Comparison of ENCODE assay signal across 35 mouse cellular contexts in the genomic region with DNA sequence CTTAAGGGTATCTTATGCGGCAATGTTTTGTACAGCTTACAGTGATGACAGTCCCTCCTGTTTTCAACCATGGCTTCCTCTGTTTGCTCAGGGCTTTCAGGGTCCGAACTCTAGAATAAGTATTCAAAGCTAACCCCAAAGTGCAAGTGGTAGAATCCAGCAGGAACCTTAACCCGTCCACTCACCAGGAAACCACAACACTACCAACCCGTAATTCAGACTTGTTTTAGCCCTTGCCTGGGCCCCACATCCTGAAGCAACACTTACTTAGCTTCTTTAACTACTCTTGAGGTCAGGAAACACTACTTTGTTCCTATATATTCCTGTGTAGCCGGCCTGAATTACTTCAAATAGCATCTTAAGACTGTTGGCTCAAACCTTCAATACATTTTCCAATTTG. TPM values are rescaled to one million over a fixed set of nuclear protein-coding genes. Genes with fewer than 3 reads are reported as not detected.
A peak's percentile ranks its signal among the peaks of the same experiment; 100 is the strongest.
DNase-seq lines count a peak whose midpoint lies in the region; ATAC-seq and TF ChIP-seq lines count a peak whose summit lies in the region.
"Had no signal": no experiment of that assay in that cellular context is flagged by ENCODE, and none has a peak within 500 bp of the region (broad histone marks: within the 10 kb centered on the region; RNA-seq: fewer than 3 reads in every experiment).

No protein-coding gene starts in this region.

- peak; percentile 77 for DNase-seq in 416B (ENCODE audit: low read depth)
- DNase-seq in liver, embryonic 14.5 days (ENCODE audit: low read depth in 3 of 3, low spot score in 3 of 3), result no peak
- no peak for DNase-seq in liver, postnatal 0 days
- DNase-seq in urinary bladder, postnatal 36 days (ENCODE audit: low spot score in 2 of 2), result no peak
- no peak for DNase-seq in left cerebral cortex, postnatal 14 days (ENCODE audit: low spot score in 2 of 2)
- DNase-seq: adrenal gland, postnatal 10 days; adrenal gland, postnatal 36 days; B cell, adult 2 months; cerebellum, adult 2 months; cerebellum, adult 9-11 months; cerebellum, postnatal 25 days; embryo, embryonic 11 days; gastrocnemius, postnatal 10 days; gastrocnemius, postnatal 36 days; heart, adult 2 months; heart, postnatal 14 days; heart, postnatal 4 days had no signal

- TF ChIP-seq EP300 in liver, embryonic 14.5 days (IDR thresholded peaks at IDR 0.05; ENCODE audit: low read depth), result no peak
- TF ChIP-seq EP300 in liver, postnatal 0 days (IDR thresholded peaks at IDR 0.05; ENCODE audit: low read depth), result no peak

- no peak for TF ChIP-seq CTCF in liver, embryonic 14.5 days (IDR thresholded peaks at IDR 0.05; ENCODE audit: low read depth)
- no peak for TF ChIP-seq CTCF in liver, postnatal 0 days (IDR thresholded peaks at IDR 0.05; ENCODE audit: low read depth)

- peak overlapping the region; percentile 7 for H3K4me3 ChIP-seq in erythroblast, embryonic 14.5 days (replicated peaks)
- no peak overlapping the region for H3K4me3 ChIP-seq in liver, embryonic 14.5 days (ENCODE audit: insufficient read depth in 1 of 2, low read depth in 2 of 2, low read length in 2 of 2)
- no peak overlapping the region for H3K4me3 ChIP-seq in liver, postnatal 0 days (ENCODE audit: low read depth, low read length)
- H3K4me3 ChIP-seq: embryonic facial prominence, embryonic 10.5 days; embryonic facial prominence, embryonic 13.5 days; forebrain, embryonic 12.5 days; forebrain, embryonic 15.5 days; heart, adult 2 months; heart, embryonic 10.5 days; heart, embryonic 13.5 days; hindbrain, embryonic 12.5 days; hindbrain, embryonic 15.5 days had no signal

- ATAC-seq in erythroblast, adult 5-6 weeks (replicated peaks; ENCODE audit: low FRiP score, poor library complexity, severe bottlenecking), result no peak
- no peak for ATAC-seq in liver, embryonic 14.5 days (ENCODE audit: insufficient read depth)
- ATAC-seq in liver, postnatal 0 days, result no peak
- ATAC-seq: forebrain, embryonic 15.5 days; Patski had no signal

- H3K27ac ChIP-seq in liver, embryonic 14.5 days, result peak overlapping the region; percentile 45
- H3K27ac ChIP-seq in liver, postnatal 0 days (ENCODE audit: low read depth), result no peak overlapping the region
- H3K27ac ChIP-seq: embryonic facial prominence, embryonic 10.5 days; embryonic facial prominence, embryonic 13.5 days; forebrain, embryonic 12.5 days; forebrain, embryonic 15.5 days; heart, adult 2 months; heart, embryonic 10.5 days; heart, embryonic 13.5 days; hindbrain, embryonic 12.5 days; hindbrain, embryonic 15.5 days had no signal

- 27% methylated on average over 5 of the region's 5 CpGs for WGBS in liver, embryonic 14.5 days (ENCODE audit: insufficient replicate concordance)
- 45% methylated on average over 5 of the region's 5 CpGs for WGBS in liver, postnatal 0 days (ENCODE audit: insufficient replicate concordance)

- H3K4me2 ChIP-seq in liver, embryonic 14.5 days (ENCODE audit: low read depth), result peak overlapping the region; percentile 36
- 0 out of 2 replicates have a peak overlapping the region, but pooled peaks have one; percentile 6 for H3K4me2 ChIP-seq in liver, postnatal 0 days (ENCODE audit: low read depth, low read length)
- H3K4me2 ChIP-seq: embryonic facial prominence, embryonic 13.5 days; forebrain, embryonic 12.5 days; forebrain, embryonic 15.5 days; heart, embryonic 13.5 days; hindbrain, embryonic 12.5 days; hindbrain, embryonic 15.5 days had no signal

- H3K27me3 ChIP-seq in erythroblast, embryonic 14.5 days (ENCODE audit: control insufficient read depth), result no peaks in the 10 kb centered on the region
- H3K27me3 ChIP-seq in liver, embryonic 14.5 days (ENCODE audit: control insufficient read depth, insufficient read depth, low read length), result no peaks in the 10 kb centered on the region
- no peaks in the 10 kb centered on the region for H3K27me3 ChIP-seq in liver, postnatal 0 days (ENCODE audit: insufficient read depth, low read length)
- H3K27me3 ChIP-seq: CH12.LX; embryonic facial prominence, embryonic 13.5 days; forebrain, embryonic 12.5 days; forebrain, embryonic 15.5 days; heart, embryonic 13.5 days; hindbrain, embryonic 12.5 days; hindbrain, embryonic 15.5 days had no signal

- intact Hi-C loops in left cerebral cortex, postnatal 14 days (cut with DNase I), result no loop called here

- H3K9ac ChIP-seq in liver, embryonic 14.5 days (replicated peaks), result 0 out of 2 replicates have a peak overlapping the region, but pooled peaks have one; percentile 3
- no peak overlapping the region for H3K9ac ChIP-seq in liver, postnatal 0 days (replicated peaks)
- H3K9ac ChIP-seq: embryonic facial prominence, embryonic 13.5 days; forebrain, embryonic 12.5 days; forebrain, embryonic 15.5 days; heart, embryonic 13.5 days; hindbrain, embryonic 12.5 days; hindbrain, embryonic 15.5 days had no signal

- peaks cover 54% of the 10 kb centered on the region for H3K36me3 ChIP-seq in erythroblast, embryonic 14.5 days (ENCODE audit: control insufficient read depth)
- H3K36me3 ChIP-seq in liver, embryonic 14.5 days (replicated peaks; ENCODE audit: control insufficient read depth, insufficient read depth, low read depth), result no peaks in the 10 kb centered on the region
- no peaks in the 10 kb centered on the region for H3K36me3 ChIP-seq in liver, postnatal 0 days (replicated peaks; ENCODE audit: insufficient read depth, low read length)
- H3K36me3 ChIP-seq: embryonic facial prominence, embryonic 10.5 days; embryonic facial prominence, embryonic 13.5 days; forebrain, embryonic 12.5 days; forebrain, embryonic 15.5 days; heart, embryonic 10.5 days; heart, embryonic 13.5 days; hindbrain, embryonic 12.5 days; hindbrain, embryonic 15.5 days had no signal

- no peaks in the 10 kb centered on the region for H3K9me3 ChIP-seq in erythroblast, embryonic 14.5 days (ENCODE audit: control insufficient read depth, low read length)
- no peaks in the 10 kb centered on the region for H3K9me3 ChIP-seq in liver, embryonic 14.5 days (ENCODE audit: control insufficient read depth, low read length)
- no peaks in the 10 kb centered on the region for H3K9me3 ChIP-seq in liver, postnatal 0 days (ENCODE audit: low read length)
- H3K9me3 ChIP-seq: embryonic facial prominence, embryonic 10.5 days; embryonic facial prominence, embryonic 13.5 days; forebrain, embryonic 12.5 days; forebrain, embryonic 15.5 days; G1E; heart, embryonic 10.5 days; heart, embryonic 13.5 days; hindbrain, embryonic 12.5 days; hindbrain, embryonic 15.5 days had no signal

- H3K4me1 ChIP-seq in erythroblast, embryonic 14.5 days (ENCODE audit: control insufficient read depth), result peaks cover 50% of the 10 kb centered on the region
- peaks cover 12 to 19% of the 10 kb centered on the region in 2 experiments for H3K4me1 ChIP-seq in liver, embryonic 14.5 days (replicated peaks; ENCODE audit: control insufficient read depth in 2 of 2, insufficient read depth in 2 of 2, low read length in 1 of 2)
- H3K4me1 ChIP-seq in liver, postnatal 0 days (ENCODE audit: insufficient read depth), result no peaks in the 10 kb centered on the region
- H3K4me1 ChIP-seq: embryonic facial prominence, embryonic 10.5 days; embryonic facial prominence, embryonic 13.5 days; forebrain, embryonic 12.5 days; forebrain, embryonic 15.5 days; heart, embryonic 10.5 days; heart, embryonic 13.5 days; hindbrain, embryonic 12.5 days; hindbrain, embryonic 15.5 days had no signal

RNA-seq across cellular contexts. Expression of a gene that starts 19.2 kb away (rescaled TPM):
- 0.25 and 0.67 TPM in 2 replicates for polyA plus RNA-seq in erythroblast, embryonic 14.5 days (2012)
- total RNA-seq in erythroblast, adult 5-6 weeks (2015; ENCODE audit: low replicate concordance), result 6.5 TPM in 1 of 2 replicates, not detected in the other
- total RNA-seq in erythroblast, adult 5-6 weeks (2017; ENCODE audit: low replicate concordance), result 0.68 and 3.9 TPM in 2 replicates
- 2.2 and 3.1 TPM in 2 replicates for polyA plus RNA-seq in liver, embryonic 14.5 days (2012; rRNA removed)
- polyA plus RNA-seq in liver, embryonic 14.5 days (2014; fragmentation: Nextera tagmentation; extraction: Ambion mirVana), result 1.8 TPM in 2 replicates
- polyA plus RNA-seq in liver, postnatal 0 days (2015; fragmentation: Nextera tagmentation; extraction: Ambion mirVana), result 0.44 and 0.74 TPM in 2 replicates
- total RNA-seq in left cerebral cortex, postnatal 14 days (2021), result not detected
- total RNA-seq: adrenal gland, adult 18-20 months; CH12.LX; gastrocnemius, postnatal 10 days; gastrocnemius, postnatal 36 days had no signal
- polyA plus RNA-seq: embryonic facial prominence, embryonic 10.5 days; embryonic facial prominence, embryonic 13.5 days; forebrain, embryonic 12.5 days; G1E; heart, embryonic 10.5 days; heart, embryonic 16.5 days; hindbrain, embryonic 12.5 days; Patski had no signal

RNA-seq across cellular contexts. Expression of a gene that starts 30.2 kb away (rescaled TPM):
- 1.8 and 2.3 TPM in 2 replicates for polyA plus RNA-seq in erythroblast, embryonic 14.5 days (2012)
- total RNA-seq in erythroblast, adult 5-6 weeks (2015; ENCODE audit: low replicate concordance), result 42.5 and 48.9 TPM in 2 replicates
- 35.4 and 46.2 TPM in 2 replicates for total RNA-seq in erythroblast, adult 5-6 weeks (2017; ENCODE audit: low replicate concordance)
- 16.9 and 18.2 TPM in 2 replicates for polyA plus RNA-seq in liver, embryonic 14.5 days (2012; rRNA removed)
- 21.6 and 23.5 TPM in 2 replicates for polyA plus RNA-seq in liver, embryonic 14.5 days (2014; fragmentation: Nextera tagmentation; extraction: Ambion mirVana)
- 4.8 and 5.9 TPM in 2 replicates for polyA plus RNA-seq in liver, postnatal 0 days (2015; fragmentation: Nextera tagmentation; extraction: Ambion mirVana)
- total RNA-seq in left cerebral cortex, postnatal 14 days (2021), result 10 to 100 TPM; 12.1 to 12.6 TPM

RNA-seq across cellular contexts. Expression of a gene that starts 46.1 kb away (rescaled TPM):
- 0.08 and 0.10 TPM in 2 replicates for polyA plus RNA-seq in erythroblast, embryonic 14.5 days (2012)
- 9.4 TPM in 1 of 2 replicates, not detected in the other for total RNA-seq in erythroblast, adult 5-6 weeks (2015; ENCODE audit: low replicate concordance)
- 1.4 and 5.6 TPM in 2 replicates for total RNA-seq in erythroblast, adult 5-6 weeks (2017; ENCODE audit: low replicate concordance)
- polyA plus RNA-seq in liver, embryonic 14.5 days (2012; rRNA removed), result 0.41 and 1.5 TPM in 2 replicates
- polyA plus RNA-seq in liver, embryonic 14.5 days (2014; fragmentation: Nextera tagmentation; extraction: Ambion mirVana), result 4.4 and 5.3 TPM in 2 replicates
- polyA plus RNA-seq in liver, postnatal 0 days (2015; fragmentation: Nextera tagmentation; extraction: Ambion mirVana), result 1.4 and 1.9 TPM in 2 replicates
- total RNA-seq in left cerebral cortex, postnatal 14 days (2021), result not detected
- total RNA-seq: adrenal gland, adult 18-20 months; adrenal gland, postnatal 10 days; adrenal gland, postnatal 36 days; CH12.LX; G1E; gastrocnemius, adult 18-20 months; gastrocnemius, postnatal 10 days; gastrocnemius, postnatal 36 days; granulocyte monocyte progenitor cell, adult 5-6 weeks; heart, adult 2 months; heart, postnatal 14 days; heart, postnatal 4 days had no signal
- polyA plus RNA-seq: cerebellum, adult 2 months; cortical plate, adult 2 months; embryonic facial prominence, embryonic 10.5 days; embryonic facial prominence, embryonic 13.5 days; forebrain, embryonic 15.5 days; G1E; heart, adult 2 months; heart, embryonic 10.5 days; heart, embryonic 16.5 days; hindbrain, embryonic 15.5 days; Patski had no signal

RNA-seq across cellular contexts. Expression of a gene that starts 47.6 kb away (rescaled TPM):
- not detected in 2 replicates for polyA plus RNA-seq in erythroblast, embryonic 14.5 days (2012)
- total RNA-seq in erythroblast, adult 5-6 weeks (2015; ENCODE audit: low replicate concordance), result not detected in 2 replicates
- total RNA-seq in erythroblast, adult 5-6 weeks (2017; ENCODE audit: low replicate concordance), result not detected in 2 replicates
- polyA plus RNA-seq in liver, embryonic 14.5 days (2012; rRNA removed), result not detected in 2 replicates
- polyA plus RNA-seq in liver, embryonic 14.5 days (2014; fragmentation: Nextera tagmentation; extraction: Ambion mirVana), result not detected in 2 replicates
- not detected in 2 replicates for polyA plus RNA-seq in liver, postnatal 0 days (2015; fragmentation: Nextera tagmentation; extraction: Ambion mirVana)
- not detected for total RNA-seq in left cerebral cortex, postnatal 14 days (2021)
- total RNA-seq: adrenal gland, adult 18-20 months; adrenal gland, postnatal 10 days; adrenal gland, postnatal 36 days; CH12.LX; gastrocnemius, adult 18-20 months; gastrocnemius, postnatal 10 days; gastrocnemius, postnatal 36 days; granulocyte monocyte progenitor cell, adult 5-6 weeks; heart, adult 2 months; heart, postnatal 14 days; heart, postnatal 4 days had no signal
- polyA plus RNA-seq: cerebellum, adult 2 months; cortical plate, adult 2 months; embryonic facial prominence, embryonic 10.5 days; embryonic facial prominence, embryonic 13.5 days; forebrain, embryonic 15.5 days; heart, adult 2 months; heart, embryonic 13.5 days; heart, embryonic 16.5 days; hindbrain, embryonic 12.5 days; hindbrain, embryonic 15.5 days had no signal
